Mouse (Mus musculus) c-Kit-positive CD71-negative TER-119-negative erythroid progenitor cells, embryonic 14.5 days (primary cell): ENCODE measurements around the gene Tcf20.

ENCODE experiments used
- DNase-seq: peaks from one replicate; pipeline ENCODE4 v3.0.0-alpha.2; 2013; ENCODE audit warnings: low read depth

Tcf20 gene

DNA sequence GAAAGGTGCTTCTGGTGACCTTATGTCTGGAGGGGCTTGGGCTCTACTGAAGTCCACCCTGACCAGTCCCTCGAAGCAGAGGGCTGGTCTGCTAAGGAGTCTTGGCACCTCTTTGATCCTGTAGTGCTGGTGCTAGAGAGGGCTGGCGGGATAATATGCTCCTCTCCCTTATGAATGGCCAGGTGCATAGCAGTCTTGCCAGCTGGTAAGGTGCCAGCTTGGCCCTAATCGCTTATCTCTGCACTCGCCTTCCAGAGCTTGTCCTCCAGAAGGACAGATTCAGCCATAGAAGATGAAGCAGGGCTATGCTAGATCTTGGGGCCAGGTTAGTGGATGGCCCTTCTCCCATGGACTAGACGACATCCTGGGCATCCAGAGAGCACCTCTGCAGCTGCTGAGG, 64.1 kb downstream of the Tcf20 start:
- no peak for DNase-seq

DNA sequence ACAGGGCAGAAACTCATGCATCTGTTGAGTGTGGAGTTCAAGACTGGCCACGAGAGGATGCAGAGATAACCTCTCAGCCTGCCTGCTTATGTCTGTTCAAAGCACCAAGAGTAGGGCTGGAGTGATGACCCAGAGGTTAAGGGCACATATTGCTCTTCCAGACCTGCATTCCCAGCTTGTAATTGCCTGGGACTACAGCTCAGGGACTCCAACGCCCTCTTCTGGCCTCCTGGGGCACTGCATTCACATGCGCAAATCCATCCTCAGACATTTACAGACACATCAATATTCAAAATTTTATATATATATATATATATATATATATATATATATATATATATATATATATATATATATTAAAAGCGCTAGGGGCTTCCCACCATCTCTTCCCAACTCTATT, 64.9 kb downstream of the Tcf20 start:
- no peak for DNase-seq

DNA sequence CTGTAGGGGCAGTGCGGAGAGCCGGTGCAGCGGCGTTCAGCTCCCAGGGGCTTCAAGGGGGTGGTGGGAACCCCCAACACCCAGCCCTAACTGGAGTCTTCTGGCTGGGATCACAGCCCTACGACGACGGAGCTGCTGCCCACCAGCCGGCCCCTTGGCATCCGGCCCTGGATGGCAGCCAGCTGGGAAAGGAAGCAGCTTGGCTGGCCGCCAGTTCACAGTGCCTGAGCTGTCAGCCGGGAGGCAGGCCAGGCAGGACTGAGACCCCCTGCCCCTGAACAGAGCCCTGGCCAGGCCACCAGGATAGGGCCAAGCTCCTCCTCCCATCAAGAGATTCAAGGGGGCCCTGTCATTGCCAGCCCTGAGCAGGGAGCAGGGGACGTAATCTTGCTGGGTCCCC, 65.6 kb downstream of the Tcf20 start:
- DNase-seq = no peak

DNA sequence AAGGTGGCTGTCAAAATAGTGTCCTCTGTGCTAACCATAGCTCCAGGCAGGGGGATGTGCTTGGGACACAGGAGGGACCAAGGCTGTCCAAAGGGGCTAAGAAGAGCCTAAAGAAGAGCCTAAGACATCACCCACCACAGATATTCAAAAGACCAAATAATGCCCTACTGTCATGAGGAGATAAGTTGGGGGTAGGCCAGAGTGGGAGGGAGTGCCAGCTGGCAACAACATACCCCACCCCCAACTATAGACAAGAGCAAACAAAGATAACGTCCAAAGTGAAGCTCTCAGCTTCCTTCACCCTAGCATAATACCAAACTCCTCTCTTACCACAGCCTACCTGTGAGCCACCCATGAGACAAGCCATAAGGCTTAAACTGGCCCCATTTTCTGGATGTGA, 66.1 kb downstream of the Tcf20 start:
- DNase-seq = no peak

DNA sequence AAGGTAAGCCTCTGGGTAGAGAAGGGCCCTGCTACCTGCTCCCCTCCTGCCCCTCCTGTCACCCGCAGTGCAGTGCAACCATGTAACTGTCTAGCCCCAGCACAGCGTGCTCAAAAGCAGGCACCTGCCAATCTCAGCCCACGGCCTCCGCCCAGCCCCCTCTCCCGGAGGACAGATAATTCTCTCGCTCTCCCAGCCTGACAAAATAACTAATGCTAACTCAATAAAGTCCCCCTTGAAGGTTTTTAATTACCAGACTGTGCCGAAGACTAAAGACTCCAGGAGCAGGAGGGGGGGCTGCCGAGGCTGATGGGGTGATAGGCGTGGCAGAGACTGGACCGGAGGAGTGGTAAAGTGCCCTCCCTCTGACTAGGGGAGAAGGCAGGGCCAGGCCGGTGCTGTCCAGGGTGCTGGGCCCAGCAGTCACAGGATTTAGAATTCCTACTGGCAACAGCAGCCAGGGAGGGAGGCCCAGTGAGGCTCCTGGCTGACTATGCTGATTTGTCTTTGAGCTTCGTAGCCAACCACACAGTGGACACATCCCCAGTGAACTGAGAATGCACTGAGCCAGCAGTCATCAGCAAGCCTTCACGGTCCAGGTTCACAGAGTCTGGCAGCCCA, 66.7 kb downstream of the Tcf20 start:
- DNase-seq = no peak

DNA sequence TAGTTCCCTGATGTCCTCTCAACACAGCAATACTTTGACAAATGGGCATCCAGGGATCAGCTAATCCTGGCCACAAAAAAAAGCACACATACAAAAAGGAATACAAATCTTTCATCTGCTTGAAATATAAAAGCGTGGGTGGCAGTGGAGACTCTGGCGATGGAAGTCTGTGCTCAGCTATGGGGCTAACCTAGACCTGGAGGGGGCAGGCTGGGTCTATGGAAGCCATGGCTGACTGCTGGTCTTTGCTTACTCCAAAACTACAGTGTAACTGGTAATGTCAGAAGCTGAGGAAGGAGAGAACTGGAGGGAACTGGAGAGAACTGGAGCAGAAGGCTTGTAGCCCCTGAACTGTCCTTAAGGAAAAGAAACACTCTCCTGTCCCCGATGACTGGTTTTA, 69.7 kb downstream of the Tcf20 start:
- no peak for DNase-seq

DNA sequence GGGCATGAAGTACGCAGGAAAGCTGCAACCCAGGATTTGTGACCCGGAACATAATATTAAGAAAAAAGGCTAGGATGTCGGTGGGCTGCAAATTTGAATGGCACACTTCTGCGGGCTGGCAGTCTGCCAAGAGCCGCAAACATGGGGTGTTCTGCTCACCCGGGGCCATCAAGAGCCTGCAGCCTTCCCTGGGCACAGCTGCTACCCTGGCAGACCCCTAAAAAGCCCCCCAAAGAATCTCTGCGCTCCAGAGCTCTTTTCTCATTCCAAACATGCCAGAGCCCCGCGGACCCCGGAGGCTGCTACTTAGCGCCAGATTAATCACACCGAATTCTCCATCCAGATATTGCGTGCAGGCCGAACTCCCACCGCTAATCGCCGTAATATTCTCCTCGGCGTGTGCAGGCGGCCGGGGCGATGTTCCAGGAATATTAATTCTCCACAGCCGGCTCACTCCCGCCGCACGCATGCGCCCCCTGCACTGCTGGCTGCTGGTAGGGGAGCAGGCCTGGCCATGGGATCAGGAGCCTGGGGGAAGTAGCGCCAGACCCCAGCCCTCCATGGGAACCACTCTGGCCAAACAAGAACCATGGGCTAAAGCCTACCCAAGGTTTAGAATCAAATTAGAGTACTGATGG, 70.3 kb downstream of the Tcf20 start:
- DNase-seq = no peak

DNA sequence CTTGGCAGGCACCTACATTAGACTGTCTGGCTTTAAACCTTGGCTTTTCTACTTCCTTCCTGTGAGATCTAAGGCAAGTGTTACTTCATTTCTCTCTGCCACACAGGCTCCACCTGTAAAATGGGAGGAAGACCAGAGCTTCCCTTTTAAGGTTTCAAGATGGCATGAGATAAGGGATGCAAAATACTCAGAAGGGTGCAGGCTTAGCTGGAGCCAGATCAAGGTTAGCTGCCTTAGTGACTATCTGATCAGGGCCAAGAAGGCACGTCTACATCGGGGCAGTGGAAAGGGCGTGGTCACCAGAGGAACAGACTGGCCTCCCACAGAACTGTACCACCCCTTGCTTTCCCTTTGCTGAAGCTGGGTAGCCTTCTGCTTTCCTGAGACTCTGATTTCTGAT, 73.2 kb downstream of the Tcf20 start:
- no peak for DNase-seq

DNA sequence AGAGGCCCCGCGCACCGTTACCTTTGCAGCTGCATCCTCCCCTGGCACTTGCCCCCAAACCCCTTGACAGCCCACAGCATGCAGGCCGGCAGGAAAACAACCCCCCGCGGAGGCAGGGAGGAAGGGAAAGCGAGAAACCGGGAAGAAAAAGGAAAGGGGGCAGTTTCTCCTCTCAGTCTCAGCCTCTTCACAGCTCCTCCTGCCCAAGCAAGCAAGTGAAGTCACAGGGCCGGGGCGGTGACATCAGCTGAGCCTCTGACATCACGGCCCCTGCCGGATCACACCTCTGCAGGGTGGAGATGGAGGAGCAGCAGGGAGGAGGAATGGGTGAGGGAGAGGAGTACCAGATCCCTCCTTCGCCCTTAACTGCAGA, 75.7 kb downstream of the Tcf20 start:
- DNase-seq = no peak

DNA sequence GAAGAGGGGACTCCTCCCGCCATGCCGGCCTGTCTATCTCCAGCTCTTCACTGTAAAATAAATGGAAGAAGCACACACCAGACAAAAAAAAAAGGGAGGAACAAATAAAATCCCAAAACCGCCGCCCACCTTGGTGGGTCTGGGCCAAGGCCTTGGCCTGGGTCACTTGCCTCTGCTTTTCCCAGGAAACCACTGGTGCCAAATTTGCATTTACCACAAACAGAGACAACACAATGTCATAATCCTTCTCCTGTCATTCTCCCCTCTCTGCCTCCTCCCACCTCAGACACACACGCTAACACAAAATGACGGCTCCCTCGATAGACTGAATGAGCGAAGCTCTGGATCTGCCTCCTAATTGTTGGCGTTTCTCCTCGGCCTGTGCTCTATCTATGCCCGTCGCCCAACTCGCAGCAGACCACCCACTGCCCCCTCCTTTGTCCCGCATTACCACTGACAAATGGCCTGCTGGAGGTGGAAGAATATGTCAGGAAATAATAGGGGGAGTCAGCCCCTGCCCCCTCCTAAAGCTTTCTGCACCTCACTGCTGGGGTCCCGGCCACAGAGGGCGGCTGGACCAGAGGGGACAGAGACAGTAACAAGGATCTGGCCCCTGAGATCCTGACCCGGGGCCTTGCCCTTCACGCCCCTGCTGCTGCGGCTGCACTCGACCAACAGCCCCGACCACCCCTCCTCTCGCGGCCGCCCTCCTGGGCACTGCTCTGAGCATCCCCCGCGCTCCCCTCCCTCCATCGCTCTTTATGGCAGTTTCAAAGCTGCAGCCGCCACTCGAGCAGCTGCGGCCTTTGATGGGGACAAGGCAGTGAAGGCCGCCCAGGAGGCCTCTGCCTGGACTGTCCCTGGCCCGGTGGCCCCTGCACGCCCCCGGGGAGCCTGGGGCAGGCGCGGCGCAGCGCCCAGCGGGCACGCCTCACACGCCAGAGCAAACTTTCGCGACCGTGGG, 76.4 kb downstream of the Tcf20 start:
- no peak for DNase-seq

DNA sequence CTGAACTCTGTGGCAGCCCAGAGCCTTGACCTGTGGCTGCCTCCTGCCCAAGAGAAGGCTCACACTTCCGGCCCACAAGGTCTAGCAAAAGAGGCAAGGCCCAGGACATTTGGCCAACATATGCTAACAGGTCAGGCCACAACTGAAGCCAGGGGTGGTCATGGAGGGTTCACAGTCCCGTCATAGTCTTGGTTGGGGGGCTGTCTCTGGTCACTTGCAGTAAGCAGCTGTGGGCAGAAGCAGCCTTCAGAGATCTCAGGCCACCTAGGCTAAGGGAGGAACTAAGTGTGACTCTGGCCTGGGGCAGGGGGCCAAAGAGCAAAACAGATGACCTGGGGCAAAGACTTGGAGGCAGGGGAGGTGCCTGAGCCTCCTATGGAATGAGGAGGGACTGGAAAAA, 77.1 kb downstream of the Tcf20 start:
- no peak for DNase-seq

DNA sequence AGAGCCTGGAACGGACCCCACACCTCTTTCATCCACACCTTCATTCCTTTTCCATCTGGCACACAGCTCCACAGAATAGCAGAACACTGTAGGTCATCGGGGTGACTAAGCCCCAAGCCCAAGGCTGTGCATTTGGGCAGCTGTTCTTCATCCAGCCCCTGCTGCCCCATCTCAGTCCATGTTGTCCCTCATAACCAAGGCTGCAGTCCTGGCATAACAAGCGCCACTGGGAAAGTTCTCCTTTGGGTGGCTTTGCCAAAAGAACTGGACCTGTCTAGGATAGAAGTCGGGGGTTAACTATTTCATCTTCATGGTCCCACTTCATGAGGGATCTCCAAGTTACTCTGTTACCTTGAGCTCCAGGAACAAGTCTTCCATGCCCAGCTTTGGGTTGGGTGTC, 77.9 kb downstream of the Tcf20 start:
- DNase-seq = no peak

DNA sequence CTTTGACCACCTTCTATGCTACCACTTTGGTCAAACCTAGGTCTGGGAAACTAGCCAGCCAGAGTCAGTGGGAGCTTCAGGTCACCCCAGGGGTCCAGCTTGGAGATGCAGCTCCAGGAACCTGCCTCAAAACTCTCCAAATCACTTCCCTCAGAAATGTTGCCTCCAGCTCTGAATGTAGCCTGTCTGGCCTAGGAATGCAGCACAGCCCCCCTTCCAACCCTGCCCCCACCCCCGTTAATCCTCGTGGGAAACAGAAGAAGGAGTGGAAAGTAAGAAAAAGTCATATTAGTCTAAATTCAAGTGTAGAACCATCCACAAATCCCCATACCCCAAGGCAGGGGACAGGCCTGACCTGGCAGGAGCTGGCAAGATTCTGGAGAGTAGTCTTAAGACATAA, 79.2 kb downstream of the Tcf20 start:
- DNase-seq = no peak

DNA sequence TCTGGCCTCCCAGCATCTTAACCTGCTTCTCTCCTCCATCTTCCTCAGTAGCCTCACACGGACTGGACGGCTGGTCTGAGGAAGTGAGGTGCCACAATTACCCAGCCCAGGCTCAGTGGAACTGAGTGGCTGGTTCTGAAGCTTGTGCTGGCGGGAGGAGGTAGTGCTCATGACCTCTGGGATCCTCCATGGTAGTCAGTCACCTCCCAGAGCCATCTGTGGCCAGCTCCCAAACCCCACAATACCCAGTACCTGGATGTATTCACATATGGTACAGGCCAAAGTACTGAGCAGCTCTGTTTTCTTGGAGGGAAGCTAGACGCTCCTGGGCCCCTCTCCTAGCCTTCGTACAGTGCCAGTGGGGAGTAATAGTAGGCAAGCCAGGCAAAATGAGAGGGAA, 80.4 kb downstream of the Tcf20 start:
- no peak for DNase-seq

DNA sequence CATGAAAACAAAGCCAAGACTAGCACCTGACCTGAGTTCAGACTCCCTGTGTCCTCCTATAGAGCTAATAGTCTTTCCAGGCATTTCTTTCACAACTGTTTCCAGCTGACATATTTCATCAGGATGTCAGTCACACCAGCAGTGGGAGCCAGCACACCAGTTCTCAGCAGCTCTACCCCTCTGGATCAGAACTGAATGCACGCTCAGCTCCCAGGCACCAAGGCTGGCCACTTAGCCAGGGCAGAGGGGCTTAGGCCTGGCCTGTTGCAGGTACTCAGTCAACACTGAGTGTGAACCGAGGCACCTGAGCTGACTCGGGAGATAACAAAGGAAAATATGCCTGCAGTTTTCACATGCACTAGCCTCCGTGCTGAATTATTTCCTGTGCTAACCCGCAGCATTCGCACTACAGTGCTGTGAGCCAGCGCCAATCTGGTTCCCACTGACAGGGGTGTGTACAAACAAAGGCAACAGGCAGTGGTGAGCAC, 81.1 kb downstream of the Tcf20 start:
- no peak for DNase-seq

DNA sequence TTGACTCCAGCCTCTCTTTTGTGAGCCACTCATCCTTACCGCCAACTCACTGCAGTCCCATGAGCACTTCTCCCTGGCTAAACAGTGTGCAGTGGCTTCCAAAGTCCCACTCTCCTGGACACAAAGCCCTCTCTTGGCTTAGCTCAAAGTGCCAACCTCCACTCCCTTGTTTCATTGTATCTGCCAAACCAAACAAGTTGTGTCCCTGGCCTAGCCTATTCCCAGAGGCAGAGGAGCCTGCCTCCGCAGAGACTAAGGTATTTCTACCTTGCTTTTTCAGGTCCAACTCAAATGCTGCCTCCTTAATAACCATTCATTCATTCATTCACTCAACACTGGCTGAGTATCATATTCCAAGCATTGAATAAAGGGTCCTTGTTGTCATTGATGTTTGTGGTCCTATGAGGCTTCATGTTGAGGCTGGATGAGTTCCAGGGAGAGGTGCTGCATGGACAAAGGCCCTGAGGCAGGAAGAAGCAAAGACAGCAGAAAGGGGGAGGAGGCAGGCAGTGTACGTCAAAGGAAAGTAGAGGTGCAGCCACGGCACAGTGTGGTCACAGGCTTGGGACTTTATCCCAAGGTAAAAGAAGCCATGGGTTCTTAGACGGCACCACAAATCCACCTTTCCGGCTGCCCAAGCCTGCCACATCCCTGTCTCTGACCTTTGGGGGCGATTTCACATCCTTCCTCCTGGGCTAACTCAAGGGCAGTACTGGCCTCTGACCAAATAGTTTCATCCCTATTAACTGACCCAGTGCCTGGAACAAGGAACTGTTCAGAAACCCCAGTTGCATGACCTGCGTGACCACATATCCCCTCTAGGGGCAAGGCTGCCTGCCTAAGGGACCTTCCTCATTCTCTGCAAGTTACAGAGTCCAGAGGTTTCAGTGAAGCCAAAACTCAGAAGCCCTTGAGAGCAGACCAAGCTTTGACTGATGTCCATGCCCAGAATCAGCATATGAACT, 82.0 kb downstream of the Tcf20 start:
- DNase-seq = no peak

DNA sequence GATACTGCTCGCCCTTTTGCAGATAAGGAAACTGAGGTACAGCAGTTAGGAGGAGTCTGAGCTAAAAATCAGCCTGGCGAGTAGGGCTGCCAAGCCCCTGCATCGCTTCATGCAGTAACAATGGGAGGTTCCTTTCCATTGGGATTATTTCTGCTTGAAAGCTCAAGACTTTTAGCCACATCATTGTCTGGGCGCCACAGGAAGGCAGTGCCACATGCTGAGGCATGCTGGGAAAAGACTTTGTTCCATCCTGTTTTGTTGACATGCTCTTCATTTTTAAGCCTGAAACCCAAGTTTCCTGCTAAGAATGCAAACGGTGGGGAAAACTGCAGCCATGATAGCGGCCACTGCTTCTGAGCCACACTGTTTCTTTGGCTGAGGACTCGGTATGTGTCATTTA, 83.1 kb downstream of the Tcf20 start:
- DNase-seq = no peak

DNA sequence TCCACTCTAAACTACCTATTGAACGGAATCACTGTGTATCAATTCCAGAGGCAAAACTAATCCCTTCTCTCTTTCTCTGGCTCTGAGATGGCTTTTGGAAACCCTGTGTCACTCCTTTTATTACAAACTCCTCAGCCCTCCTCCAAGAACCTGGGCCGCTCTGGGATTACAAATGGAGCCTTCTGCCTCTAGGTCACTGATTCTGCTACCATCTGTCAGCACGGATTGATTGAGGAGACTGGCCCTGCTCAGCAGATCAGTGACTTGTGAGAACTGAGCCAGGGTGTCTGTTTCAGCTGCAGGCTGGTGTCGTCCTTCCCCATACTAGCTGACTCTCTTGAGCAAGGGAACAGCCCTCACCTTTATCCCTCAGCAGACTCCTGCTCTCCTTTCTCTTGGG, 85.2 kb downstream of the Tcf20 start:
- no peak for DNase-seq

DNA sequence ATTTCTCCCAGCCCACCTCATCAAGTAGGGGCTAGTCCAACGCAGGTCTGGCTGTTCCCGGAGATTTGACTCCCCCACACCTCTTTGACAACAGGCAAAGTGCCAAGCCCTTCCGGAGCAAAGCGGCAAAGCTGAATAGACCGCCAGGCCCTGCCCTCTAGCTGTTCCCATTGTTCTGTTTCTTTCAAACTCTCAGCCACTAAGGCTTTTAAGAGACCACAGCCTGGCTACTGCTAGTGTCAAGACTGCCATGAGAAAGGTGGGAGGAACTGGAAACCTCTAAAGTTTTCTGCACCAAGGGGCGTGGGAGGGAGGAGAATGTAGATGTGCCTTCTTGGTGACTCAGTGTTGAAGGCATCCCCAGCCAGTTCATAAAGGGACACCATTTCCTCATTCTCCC, 86.4 kb downstream of the Tcf20 start:
- DNase-seq = no peak

DNA sequence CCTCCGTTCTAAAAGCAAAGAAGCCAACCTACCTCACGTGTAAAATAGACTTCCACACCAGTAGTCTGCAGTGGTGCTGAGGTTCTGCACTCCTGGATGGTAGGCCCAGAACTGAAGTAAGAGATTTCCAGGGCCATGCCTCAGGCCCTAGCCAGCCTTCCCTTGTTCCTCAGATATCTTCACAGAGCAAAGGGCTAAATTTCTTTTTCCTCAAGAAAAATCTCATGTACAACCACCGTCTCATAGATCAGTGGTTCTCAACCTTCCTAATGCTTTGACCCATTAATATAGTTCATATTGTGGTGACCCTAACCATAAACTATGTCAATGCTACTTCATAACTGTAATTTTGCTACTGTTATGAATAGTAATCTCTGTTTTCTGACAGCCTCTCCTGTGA, 87.3 kb downstream of the Tcf20 start:
- DNase-seq = no peak

DNA sequence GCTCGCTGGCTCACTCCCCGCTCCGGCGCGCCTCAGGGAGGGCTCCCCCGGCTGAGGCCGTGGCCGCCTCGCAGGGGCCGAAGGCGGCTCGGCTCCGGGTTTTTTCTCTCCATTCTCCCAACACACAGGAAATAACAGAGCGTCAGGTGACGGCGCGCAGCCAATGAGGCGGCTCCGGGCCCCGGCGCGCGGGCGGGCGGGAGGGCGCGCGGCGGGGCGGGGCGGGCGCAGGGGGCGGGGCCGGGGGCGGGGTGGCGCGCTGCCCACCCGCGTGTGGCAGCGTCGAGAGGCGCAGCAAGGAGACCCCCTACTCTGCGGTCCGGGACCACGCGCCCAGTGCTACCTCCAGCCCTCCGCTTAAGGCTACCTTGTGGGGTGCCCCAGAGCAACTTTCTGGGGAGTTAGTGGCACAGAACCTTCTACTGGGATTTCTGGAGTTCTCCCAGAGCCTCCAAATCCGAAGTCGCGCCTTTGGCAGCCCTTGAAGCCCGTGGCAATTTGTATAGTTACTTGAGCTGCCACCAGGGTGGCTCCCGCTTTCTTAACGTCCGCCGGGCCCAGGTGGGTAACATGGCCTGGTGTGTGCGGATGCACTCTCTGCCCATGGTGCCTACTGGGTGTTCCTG, 87.9 kb downstream of the Tcf20 start:
- DNase-seq = peak; percentile 73
